Comparison of ENCODE assay signal across 17 mouse cellular contexts in the genomic region with DNA sequence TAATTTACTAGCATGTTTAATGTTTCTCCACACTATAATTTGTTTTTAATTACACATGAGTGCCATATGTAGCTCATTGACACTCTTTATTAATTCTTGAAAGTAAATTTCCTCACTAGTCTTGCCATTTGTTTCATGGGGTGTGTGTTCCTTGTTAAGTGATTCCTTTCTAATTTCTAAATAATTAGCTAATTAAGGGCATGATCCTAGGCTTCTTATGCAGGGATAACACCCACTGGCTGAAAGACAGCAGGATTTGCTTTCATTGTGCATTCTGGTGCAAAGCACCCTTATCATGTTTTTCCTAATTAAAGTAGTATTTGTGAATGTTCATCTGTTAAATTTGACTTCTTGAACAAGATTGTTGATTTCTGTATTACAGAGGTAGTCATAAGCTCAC.
"Had no signal": no experiment of that assay in that cellular context is flagged by ENCODE, and none has a peak within 500 bp of the region (broad histone marks: within the 10 kb centered on the region; RNA-seq: fewer than 3 reads in every experiment).

No protein-coding gene starts in this region.

- H3K4me3 ChIP-seq: lung, embryonic 15.5 days; megakaryocyte, embryonic 14.5 days; midbrain, embryonic 13.5 days; midbrain, embryonic 15.5 days; neural tube, embryonic 12.5 days; stomach, embryonic 15.5 days had no signal

- DNase-seq: lung, adult 2 months; lung, postnatal 14 days; lung, postnatal 36 days; right cerebral cortex, postnatal 14 days; thymus, adult 2 months; thymus, postnatal 25 days; thymus, postnatal 4 days had no signal

- H3K9ac ChIP-seq: lung, embryonic 15.5 days; midbrain, embryonic 13.5 days; midbrain, embryonic 15.5 days; neural tube, embryonic 12.5 days; stomach, embryonic 15.5 days had no signal

- H3K9me3 ChIP-seq: lung, embryonic 15.5 days; midbrain, embryonic 13.5 days; midbrain, embryonic 15.5 days; neural tube, embryonic 12.5 days; stomach, embryonic 15.5 days had no signal

- H3K36me3 ChIP-seq: lung, embryonic 15.5 days; midbrain, embryonic 13.5 days; midbrain, embryonic 15.5 days; neural tube, embryonic 12.5 days; stomach, embryonic 15.5 days had no signal

- ATAC-seq: lung, postnatal 0 days; midbrain, embryonic 13.5 days; midbrain, embryonic 15.5 days had no signal

- H3K27ac ChIP-seq: lung, embryonic 15.5 days; macrophage; midbrain, embryonic 13.5 days; midbrain, embryonic 15.5 days; neural tube, embryonic 12.5 days; stomach, embryonic 15.5 days; stomach, postnatal 0 days had no signal

- H3K27me3 ChIP-seq: lung, embryonic 15.5 days; megakaryocyte, embryonic 14.5 days; midbrain, embryonic 13.5 days; midbrain, embryonic 15.5 days; neural tube, embryonic 12.5 days; stomach, embryonic 15.5 days had no signal

- H3K4me1 ChIP-seq: lung, embryonic 15.5 days; megakaryocyte, embryonic 14.5 days; midbrain, embryonic 13.5 days; midbrain, embryonic 15.5 days; neural tube, embryonic 12.5 days; stomach, embryonic 15.5 days had no signal

- H3K4me2 ChIP-seq: lung, embryonic 15.5 days; midbrain, embryonic 11.5 days; midbrain, embryonic 13.5 days; midbrain, embryonic 15.5 days; neural tube, embryonic 12.5 days; stomach, embryonic 15.5 days had no signal
